Mouse (Mus musculus) thymus, postnatal 0 days (tissue): Measurements from ENCODE around the gene Usp2. TPM values are rescaled to one million over a fixed set of nuclear protein-coding genes. Genes with fewer than 3 reads are reported as not detected.

Experiments
- DNase-seq: peaks from one replicate; pipeline ENCODE4 v3.0.0-alpha.2; 2015; ENCODE audit warnings: low spot score
- polyA plus RNA-seq: library from polyadenylated mRNA; unstranded; fragments of >200 nt; fragmentation: Nextera tagmentation; extraction: Ambion mirVana; gene quantifications from 2 replicates; pipeline ENCODE4 v1.2.1, GENCODE M21; 2015

Gene Usp2
- polyA plus RNA-seq, 1 experiment from 2014 or later, result 13.1 TPM

DNA sequence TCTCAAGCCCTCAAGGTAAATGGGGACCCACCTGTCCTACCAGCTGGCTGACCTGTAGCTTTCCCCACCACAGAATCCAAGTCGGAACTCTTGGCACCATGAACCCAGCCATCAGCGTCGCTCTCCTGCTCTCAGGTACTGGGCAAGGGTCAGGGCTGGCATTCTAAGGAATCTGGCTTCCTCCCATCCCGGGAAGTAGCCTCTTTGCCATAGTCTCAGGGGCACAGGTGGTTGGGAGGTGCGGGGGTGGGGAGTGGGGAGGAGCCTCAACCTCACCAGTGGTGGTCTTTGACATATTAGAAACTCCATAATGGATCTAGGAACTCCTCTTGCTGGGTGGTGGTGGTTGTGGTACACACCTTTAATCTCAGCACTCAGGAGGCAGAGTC, 20.9 kb upstream of the Usp2 start:
- no peak for DNase-seq

- DNase-seq, result peak; percentile 47
Observed at GRCm38 (mm10) chr9:44046426-44046825, 20.4 kb upstream of the Usp2 start.

GRCm38 (mm10) chr9:44047071-44047470, 19.8 kb upstream of the Usp2 start:
- peak; percentile 86 for DNase-seq

- no peak for DNase-seq
Observed at GRCm38 (mm10) chr9:44047571-44048490, 19.0 kb upstream of the Usp2 start.

DNA sequence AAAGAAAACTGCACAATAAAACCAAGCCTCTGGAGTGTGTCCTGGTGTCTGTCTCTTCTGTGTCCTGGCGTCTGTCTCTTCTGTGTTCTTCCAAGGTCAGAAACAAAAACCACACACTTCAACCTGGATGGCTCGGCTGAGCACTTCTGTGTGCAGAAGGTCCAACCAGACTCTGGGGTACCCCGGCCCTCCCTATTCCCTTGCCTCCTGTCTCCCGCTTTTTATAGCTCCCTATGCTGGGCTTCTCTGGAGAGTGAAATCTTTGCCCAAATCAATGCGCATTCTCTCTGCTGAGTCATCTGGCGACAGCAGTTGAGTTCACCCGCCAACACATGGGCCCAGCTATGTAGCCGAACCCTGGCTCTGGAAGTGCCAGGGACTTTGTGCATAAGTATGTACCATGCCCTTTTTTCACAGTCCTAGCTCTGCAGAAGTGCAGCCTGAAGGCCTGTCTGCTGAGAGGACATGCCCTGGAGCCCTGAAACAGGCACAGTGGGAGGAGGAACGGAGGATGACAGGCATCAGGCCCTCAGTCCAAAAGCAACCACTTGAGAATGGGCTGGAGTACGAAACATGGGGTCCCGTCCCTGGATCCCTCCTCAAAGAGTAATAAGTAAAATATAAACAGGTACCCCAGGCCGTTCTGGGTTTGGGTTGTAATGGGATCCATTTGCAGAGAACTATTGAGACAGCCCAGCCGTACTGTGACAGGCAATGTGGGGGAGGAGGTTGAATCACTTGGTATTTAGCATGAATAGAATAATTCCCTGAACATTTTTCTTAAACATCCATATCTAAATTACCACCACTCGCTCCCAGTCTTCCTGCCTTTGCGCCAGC, 18.1 kb upstream of the Usp2 start:
- no peak for DNase-seq

DNA sequence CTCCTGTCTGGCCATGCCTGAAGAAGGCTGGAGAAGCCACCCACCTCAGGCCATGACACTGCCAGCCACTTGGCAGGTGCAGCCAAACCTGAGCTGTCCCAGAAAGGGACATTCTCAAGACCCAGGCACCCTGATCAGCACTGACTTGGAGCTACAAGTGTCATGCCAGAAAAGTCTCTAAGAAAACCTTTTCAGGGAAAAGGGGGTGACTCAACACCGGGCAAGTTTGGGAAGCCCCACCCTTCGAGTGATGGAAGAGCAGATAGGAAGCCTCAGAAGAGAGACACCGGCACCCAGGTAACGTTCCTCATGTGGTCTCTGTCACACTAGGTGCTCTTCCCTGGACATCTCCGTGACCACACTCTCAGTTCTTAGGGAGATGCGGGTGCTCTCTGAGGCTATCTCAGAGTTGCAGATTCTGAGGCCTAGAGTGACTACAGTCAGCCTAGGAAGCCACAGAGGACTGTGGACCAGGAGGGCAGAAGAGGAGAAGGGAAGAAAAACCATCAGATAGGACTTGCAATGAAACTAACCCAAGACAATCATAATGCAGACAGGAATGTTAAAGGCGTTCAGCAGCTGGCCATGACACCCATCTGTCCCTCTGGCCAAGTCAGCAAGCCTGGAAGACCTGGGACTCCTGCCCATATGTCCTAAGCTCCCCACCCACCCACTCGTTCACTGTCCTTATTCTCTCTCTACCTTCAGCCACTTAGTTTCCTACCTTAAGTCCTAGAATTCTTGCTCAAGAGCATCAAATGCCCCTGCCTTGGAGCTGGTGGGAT, 17.2 kb upstream of the Usp2 start:
- DNase-seq, result no peak

DNA sequence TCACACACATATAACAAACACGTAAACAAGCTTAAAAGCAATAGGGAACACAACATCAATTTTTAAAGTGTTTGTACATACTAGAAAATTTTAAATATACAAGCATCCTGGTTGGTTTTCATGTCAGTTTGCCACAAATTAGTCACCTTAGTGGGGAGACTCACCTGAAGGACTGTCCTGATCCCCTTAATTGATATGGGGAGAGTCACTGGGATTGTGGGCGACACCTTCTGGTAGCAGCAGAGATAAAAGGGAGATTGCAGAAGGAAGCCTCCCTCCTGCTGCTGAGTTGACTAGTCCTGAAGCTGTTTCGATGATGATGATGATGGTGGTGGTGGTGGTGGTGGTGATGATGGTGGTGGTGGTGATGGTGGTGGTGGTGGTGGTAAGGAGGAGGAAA, 14.0 kb upstream of the Usp2 start:
- DNase-seq, result no peak

DNA sequence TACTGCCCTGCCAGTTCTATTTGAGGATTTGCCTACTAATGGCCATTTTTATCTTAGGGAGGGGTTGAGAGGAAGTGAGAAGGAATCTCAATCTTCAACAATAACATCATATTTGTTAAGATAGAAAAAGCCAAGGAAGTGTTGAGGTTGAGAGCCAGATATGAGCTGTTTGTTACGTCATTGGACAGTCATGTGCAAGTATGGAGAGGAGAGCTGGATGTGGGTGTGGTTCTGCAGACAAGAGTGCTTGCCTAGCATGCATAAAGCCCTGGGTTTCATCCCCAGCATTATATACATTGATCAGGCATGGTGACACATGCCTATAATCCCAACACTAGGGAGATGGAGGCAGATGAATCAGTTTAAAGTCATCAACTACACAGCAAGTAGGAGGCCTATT, 12.9 kb upstream of the Usp2 start:
- no peak for DNase-seq

DNA sequence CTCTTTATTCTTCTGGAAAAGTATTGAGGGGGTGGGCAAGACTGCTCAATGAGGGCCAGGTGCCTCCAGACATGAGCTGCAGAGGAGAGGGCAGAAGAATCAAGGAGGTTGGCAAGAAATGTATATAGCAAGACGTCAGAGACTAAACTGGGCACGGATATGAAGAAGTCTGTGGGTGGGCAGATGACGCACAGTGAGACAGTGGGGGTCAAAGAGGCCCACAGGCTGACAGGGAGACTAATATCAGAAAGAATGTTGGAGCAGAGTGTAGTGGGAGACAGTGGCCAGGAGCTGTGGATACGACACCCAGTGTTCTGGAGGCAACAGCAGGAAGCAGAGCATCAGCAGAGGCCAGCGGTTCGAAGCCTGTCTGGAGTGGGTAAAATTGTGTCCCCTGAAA, 8.2 kb upstream of the Usp2 start:
- no peak for DNase-seq

DNA sequence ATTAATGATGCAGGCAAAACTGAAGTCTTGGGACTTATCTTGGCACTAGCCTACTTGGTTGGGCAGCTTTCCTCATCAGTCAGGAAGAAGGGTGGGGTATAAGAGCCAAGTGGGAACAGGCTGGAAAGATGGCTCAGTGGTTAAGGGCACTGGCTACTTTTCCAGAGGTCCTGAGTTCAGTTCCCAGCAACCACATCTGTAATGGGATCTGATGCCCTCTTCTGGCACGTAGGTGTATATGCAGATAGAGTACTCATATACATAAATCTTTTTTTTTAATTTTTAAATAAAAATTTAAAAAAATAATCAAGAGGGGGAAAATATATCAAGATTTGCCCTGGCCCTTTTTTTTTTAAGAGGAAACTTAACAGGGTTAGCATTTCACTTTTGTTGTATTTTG, 1.6 kb upstream of the Usp2 start:
- no peak for DNase-seq

- DNase-seq, result peak; percentile 79
Observed at GRCm38 (mm10) chr9:44067241-44067959, 579 bp downstream of the Usp2 start.

DNA sequence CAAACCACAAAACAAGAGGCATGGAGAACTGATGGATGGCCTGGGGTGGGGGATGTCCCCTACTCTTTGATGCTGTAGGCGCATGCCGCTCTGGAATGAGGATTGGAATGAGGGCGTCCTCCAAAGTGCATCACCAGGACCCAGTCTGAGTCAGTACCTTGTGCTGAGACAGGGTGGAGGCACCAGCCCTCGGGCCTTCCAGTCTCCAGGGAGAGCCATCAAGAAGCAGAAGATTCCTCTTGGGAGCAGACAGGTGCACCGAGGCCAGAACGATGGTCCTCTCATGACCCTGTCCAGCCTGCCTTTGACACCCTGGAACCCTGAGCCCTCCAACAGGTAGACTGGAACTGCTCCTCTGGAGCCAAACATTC, 1.1 kb downstream of the Usp2 start:
- DNase-seq, result no peak

- DNase-seq, result no peak
Observed at GRCm38 (mm10) chr9:44069252-44069651, 2.4 kb downstream of the Usp2 start.

- DNase-seq, result peak; percentile 41
Observed at GRCm38 (mm10) chr9:44070113-44070843, 3.5 kb downstream of the Usp2 start.

- DNase-seq, result no peak
Observed at GRCm38 (mm10) chr9:44070844-44071231, 4.0 kb downstream of the Usp2 start.

DNA sequence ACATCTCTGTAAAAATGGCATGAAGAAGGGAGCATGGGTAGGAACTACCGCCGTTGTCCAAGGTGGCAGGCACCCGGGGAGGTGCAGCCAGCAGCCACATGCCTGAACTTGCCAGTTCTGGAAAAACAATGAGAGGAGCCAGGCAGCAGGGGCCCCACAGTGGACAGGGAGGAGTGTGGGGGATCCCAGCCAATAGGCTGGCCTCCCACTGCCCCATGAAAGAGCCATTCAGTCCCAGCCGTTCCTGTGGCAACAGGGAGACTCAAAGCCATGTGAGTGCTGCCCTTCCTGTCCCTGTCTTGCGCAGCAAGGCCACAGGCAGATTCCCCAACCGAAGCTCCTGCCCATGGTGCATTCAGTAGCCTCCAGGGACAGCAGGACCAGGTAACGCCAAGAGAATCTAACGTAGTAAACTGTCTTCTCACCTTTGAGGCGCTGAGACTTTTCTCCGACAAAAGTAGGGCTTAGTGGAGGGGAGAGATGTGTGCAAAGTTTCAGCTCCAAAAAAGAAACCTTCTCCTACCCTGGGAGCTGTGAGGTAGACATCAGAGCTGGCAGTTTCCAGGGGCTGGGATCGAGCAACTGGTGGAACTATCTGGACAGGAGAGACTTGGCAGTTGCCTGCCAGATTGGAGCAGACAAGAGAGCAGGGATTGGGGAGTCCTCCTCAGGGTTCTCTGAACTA, 5.2 kb downstream of the Usp2 start:
- no peak for DNase-seq

GRCm38 (mm10) chr9:44072599-44072915, 5.7 kb downstream of the Usp2 start:
- DNase-seq, result no peak

GRCm38 (mm10) chr9:44073115-44073514, 6.3 kb downstream of the Usp2 start:
- DNase-seq, result no peak

- DNase-seq, result peak; percentile 62
Observed at GRCm38 (mm10) chr9:44074395-44075275, 7.8 kb downstream of the Usp2 start.
